8 mouse cellular contexts compared by ENCODE assay signal in genomic region chr6:149408833-149409332, GRCm38 (mm10). TPM values are rescaled to one million over a fixed set of nuclear protein-coding genes. Genes with fewer than 3 reads are reported as not detected.
DNase-seq lines count a peak whose midpoint lies in the region; ATAC-seq and TF ChIP-seq lines count a peak whose summit lies in the region.

Gene Bicd1, plus strand, starts transcription at chr6:149408886.

- no peaks in the 10 kb centered on the region for H3K9me3 ChIP-seq in ES-E14 (ENCODE audit: control insufficient read depth, insufficient read depth, low read depth, low read length)
- H3K9me3 ChIP-seq in forebrain, embryonic 15.5 days, result no peaks in the 10 kb centered on the region
- H3K9me3 ChIP-seq in neural tube, embryonic 15.5 days (replicated peaks), result no peaks in the 10 kb centered on the region

- in situ Hi-C loops in ES-E14 (cut with MboI; ENCODE audit: low sequenced_read_pairs in 2 of 2, unreplicated experiment in 2 of 2), result no loop called here

- 0% methylated on average over 30 of the region's 30 CpGs for WGBS in forebrain, embryonic 15.5 days
- under 1% methylated on average over 30 of the region's 30 CpGs for WGBS in neural tube, embryonic 15.5 days

- peak within 1 kb of the TSS; percentile 56 for H3K4me2 ChIP-seq in forebrain, embryonic 15.5 days (replicated peaks)
- peak within 1 kb of the TSS; percentile 73 for H3K4me2 ChIP-seq in neural tube, embryonic 15.5 days

- no peak within 1 kb of the TSS for H3K27ac ChIP-seq in ES-E14 (ENCODE audit: insufficient read depth, low read depth, low read length, poor library complexity, severe bottlenecking)
- peak within 1 kb of the TSS; percentile 86 for H3K27ac ChIP-seq in forebrain, embryonic 15.5 days (replicated peaks)
- H3K27ac ChIP-seq in neural tube, embryonic 15.5 days (replicated peaks), result peak within 1 kb of the TSS; percentile 94

- no peaks in the 10 kb centered on the region for H3K27me3 ChIP-seq in forebrain, embryonic 15.5 days
- H3K27me3 ChIP-seq in neural tube, embryonic 15.5 days (replicated peaks), result no peaks in the 10 kb centered on the region

- intact Hi-C loops in heart, postnatal 25 days (cut with DNase I), result no loop called here

- peak within 1 kb of the TSS; percentile 73 for H3K9ac ChIP-seq in ES-E14 (ENCODE audit: insufficient read depth, low read depth, low read length, poor library complexity, severe bottlenecking)
- peak within 1 kb of the TSS; percentile 78 for H3K9ac ChIP-seq in forebrain, embryonic 15.5 days (replicated peaks)
- peak within 1 kb of the TSS; percentile 83 for H3K9ac ChIP-seq in neural tube, embryonic 15.5 days (replicated peaks)

- H3K4me3 ChIP-seq in ES-E14 (ENCODE audit: insufficient read depth in 1 of 2, low read depth in 1 of 2, low read length in 2 of 2, poor library complexity in 1 of 2, severe bottlenecking in 1 of 2), result peak within 1 kb of the TSS; percentile 76 to 81
- H3K4me3 ChIP-seq in forebrain, embryonic 15.5 days, result peak within 1 kb of the TSS; percentile 70
- peak within 1 kb of the TSS; percentile 66 for H3K4me3 ChIP-seq in neural tube, embryonic 15.5 days (replicated peaks)

- H3K4me1 ChIP-seq in ES-E14 (ENCODE audit: control insufficient read depth in 2 of 2, insufficient read depth in 2 of 2, low read length in 2 of 2, poor library complexity in 1 of 2), result 0 out of 4 replicates have a peak, but pooled peaks cover 0 to 2% of the 10 kb centered on the region in 2 experiments
- H3K4me1 ChIP-seq in forebrain, embryonic 15.5 days, result peaks cover 12% of the 10 kb centered on the region
- H3K4me1 ChIP-seq in neural tube, embryonic 15.5 days, result peaks cover 5% of the 10 kb centered on the region

- peak; percentile 100 for ATAC-seq in forebrain, embryonic 15.5 days (replicated peaks)
- ATAC-seq in neural tube, embryonic 15.5 days (ENCODE audit: low FRiP score), result peak; percentile 99

- DNase-seq in ES-E14 (ENCODE audit: low read depth, low spot score), result peak; percentile 72
- DNase-seq in cerebellum, adult 11-12 months, result peak; percentile 94
- peak; percentile 41 for DNase-seq in heart, postnatal 25 days (ENCODE audit: low spot score)
- DNase-seq in layer of hippocampus, adult 18-20 months (ENCODE audit: low spot score in 2 of 2), result peak; percentile 90 to 92
- peak; percentile 67 to 70 for DNase-seq in lung, adult 18-20 months
- peak; percentile 84 for DNase-seq in testis, postnatal 14 days (ENCODE audit: low spot score)

- H3K36me3 ChIP-seq in ES-E14 (ENCODE audit: control insufficient read depth, insufficient read depth, low read length, poor library complexity, severe bottlenecking), result no peaks in the 10 kb centered on the region
- no peaks in the 10 kb centered on the region for H3K36me3 ChIP-seq in forebrain, embryonic 15.5 days
- H3K36me3 ChIP-seq in neural tube, embryonic 15.5 days, result no peaks in the 10 kb centered on the region

TF ChIP-seq in ES-E14, 5 proteins besides CTCF, POLR2A, EP300 and RAD21:
- TF ChIP-seq HCFC1 (IDR thresholded peaks at IDR 0.05; ENCODE audit: borderline replicate concordance, insufficient read depth, low read length) (no peak), ZNF384 (IDR thresholded peaks at IDR 0.05; ENCODE audit: low read depth, low read length) (no peak), MAFK (IDR thresholded peaks at IDR 0.05; ENCODE audit: insufficient read depth, low read depth, low read length) (no peak), ZC3H11A (IDR thresholded peaks at IDR 0.05; ENCODE audit: borderline replicate concordance, low read depth, low read length) (no peak), CHD2 (IDR thresholded peaks at IDR 0.05; ENCODE audit: low read depth, low read length) (no peak)

RNA-seq across cellular contexts. Expression of gene Bicd1, which starts in this region (rescaled TPM):
- 8.5 and 12.8 TPM in 2 replicates for total RNA-seq in ES-E14 (2012; rRNA removed)
- 37.6 and 37.9 TPM in 2 replicates for polyA plus RNA-seq in forebrain, embryonic 15.5 days (2015; fragmentation: Nextera tagmentation; extraction: Ambion mirVana)
- total RNA-seq in heart, postnatal 25 days (2021), result 1 to 10 TPM; 5.0 to 5.2 TPM
- 10 to 100 TPM; 42.2 to 45.4 TPM for total RNA-seq in layer of hippocampus, adult 18-20 months (2021)
- 42.3 and 50.5 TPM in 2 replicates for polyA plus RNA-seq in neural tube, embryonic 15.5 days (2015; fragmentation: Nextera tagmentation; extraction: Ambion mirVana)

Comparison
In these comparisons a context has a peak if more than half of its experiments do, and no peak if none do; other contexts are left out.
1. DNase-seq: peak in every context shown above with its lines; median percentile 94 in cerebellum, adult 11-12 months; 91 in layer of hippocampus, adult 18-20 months; 84 in testis, postnatal 14 days; 72 in ES-E14; 68 in lung, adult 18-20 months; 41 in heart, postnatal 25 days.